Mouse (Mus musculus) neural tube, embryonic 14.5 days (tissue): Measurements from ENCODE around the gene Tango2. TPM values are rescaled to one million over a fixed set of nuclear protein-coding genes. Genes with fewer than 3 reads are reported as not detected.

Experiments used
- ATAC-seq: fragments of 200-750 bp; cut with Nextera tagmentation; 2 replicates; pipeline ENCODE4 v1.8.0; 2017; ENCODE audit warnings: low read depth, mild to moderate bottlenecking, moderate TSS enrichment, moderate library complexity
- H3K27ac ChIP-seq: fragments of 300-500 bp; sonication (generic); 2 replicates; pipeline ENCODE4 v1.5.1; 2014; ENCODE audit warnings: low read depth, mild to moderate bottlenecking, control low read depth, low read length, moderate library complexity, mixed read lengths
- H3K27me3 ChIP-seq: fragments of 300-500 bp; sonication (generic); 2 replicates; pipeline ENCODE4 v1.6.1; 2014; ENCODE audit warnings: low read length; ENCODE audit not compliant: control insufficient read depth, insufficient read depth
- H3K36me3 ChIP-seq: fragments of 300-500 bp; sonication (generic); 2 replicates; pipeline ENCODE4 v1.6.1; 2014; ENCODE audit warnings: low read length, mixed read lengths; ENCODE audit not compliant: control insufficient read depth, insufficient read depth
- H3K4me1 ChIP-seq: fragments of 300-500 bp; sonication (generic); 2 replicates; pipeline ENCODE4 v1.6.1; 2014; ENCODE audit warnings: low read length; ENCODE audit not compliant: control insufficient read depth, insufficient read depth
- H3K4me2 ChIP-seq: fragments of 300-500 bp; sonication (generic); 2 replicates; pipeline ENCODE4 v1.6.1; 2014; ENCODE audit warnings: mild to moderate bottlenecking, low read depth, low read length, control low read depth
- H3K4me3 ChIP-seq: fragments of 300-500 bp; sonication (generic); 2 replicates; pipeline ENCODE4 v1.5.1; 2014; ENCODE audit warnings: low read depth, low read length, control low read depth, mixed read lengths
- H3K9ac ChIP-seq: fragments of 300-500 bp; sonication (generic); replicated peaks from 2 replicates; pipeline ENCODE4 v1.6.1; 2014; ENCODE audit warnings: low read depth, mild to moderate bottlenecking, control low read depth, low read length, mixed read lengths
- H3K9me3 ChIP-seq: fragments of 300-500 bp; sonication (generic); 2 replicates; pipeline ENCODE4 v1.6.1; 2016; ENCODE audit warnings: low read length; ENCODE audit not compliant: control insufficient read depth
- WGBS: fragments of 180-500 bp; shearing (Covaris S2); extraction: QIAGEN DNeasy Blood & Tissue Kit; methylation state at CpG from one replicate; pipeline ENCODE4 v1.1.7; 2014; 5-methylcytosine and 5-hydroxymethylcytosine counted together
- polyA plus RNA-seq: library from polyadenylated mRNA; unstranded; fragments of >200 nt; fragmentation: Nextera tagmentation; extraction: Ambion mirVana; gene quantifications from 2 replicates; pipeline ENCODE4 v1.2.1, GENCODE M21; 2014

Tango2 gene
- polyA plus RNA-seq, 1 experiment from 2014 or later = 114 TPM

GRCm38 (mm10) chr16:18392469-18393426 lies 44.8 kb upstream of the Tango2 start:
- peak overlapping the region; percentile 82 for H3K9ac ChIP-seq
- peaks cover 54% of the 10 kb centered on the region for H3K4me1 ChIP-seq
- peak; percentile 82 for ATAC-seq
- H3K36me3 ChIP-seq = peaks cover 8% of the 10 kb centered on the region
- WGBS = under 1% methylated on average over 63 of the region's 63 CpGs
- H3K4me3 ChIP-seq = peak overlapping the region; percentile 74
- peak overlapping the region; percentile 90 for H3K4me2 ChIP-seq
- H3K9me3 ChIP-seq = no peaks in the 10 kb centered on the region
- H3K27ac ChIP-seq = peak overlapping the region; percentile 86
- no peaks in the 10 kb centered on the region for H3K27me3 ChIP-seq

GRCm38 (mm10) chr16:18391728-18392127 lies 43.8 kb upstream of the Tango2 start:
- Histone ChIP-seq H3K4me3 (peak overlapping the region; percentile 74; the same call in 1 of the 2 replicates), H3K36me3 (no peaks in the 10 kb centered on the region; the same call in 1 of the 2 replicates), H3K27ac (no peak overlapping the region), H3K9me3 (no peaks in the 10 kb centered on the region), H3K4me2 (0 out of 2 replicates have a peak overlapping the region, but pooled peaks have one; percentile 90), H3K9ac (no peak overlapping the region), H3K27me3 (no peaks in the 10 kb centered on the region), H3K4me1 (peaks cover 63% of the 10 kb centered on the region)
- WGBS = 84% methylated on average over 3 of the region's 3 CpGs
- ATAC-seq = no peak

DNA sequence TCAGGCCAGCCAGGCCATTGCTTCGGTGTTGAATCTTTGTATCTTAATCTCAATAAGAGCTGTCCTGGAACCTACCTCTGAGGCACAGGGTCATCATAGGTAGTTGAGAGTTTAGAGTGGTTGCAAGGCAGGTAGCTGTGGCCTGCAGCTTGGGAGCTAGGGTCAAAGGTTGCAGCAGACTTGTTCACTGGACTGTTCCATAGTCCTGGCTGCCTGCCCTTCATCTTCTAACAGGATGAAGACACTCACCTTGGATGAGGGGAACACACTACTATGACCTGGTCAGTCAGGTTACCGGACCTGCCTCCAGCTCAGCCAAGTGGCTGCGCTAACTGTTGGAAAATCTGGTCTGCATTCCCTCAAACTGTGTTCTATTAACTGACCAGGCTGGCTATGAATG lies 43.2 kb upstream of the Tango2 start:
- H3K4me3 ChIP-seq = no peak overlapping the region
- H3K27ac ChIP-seq = no peak overlapping the region
- H3K36me3 ChIP-seq = no peaks in the 10 kb centered on the region
- peaks cover 60% of the 10 kb centered on the region for H3K4me1 ChIP-seq
- WGBS = 99% methylated on average over 3 of the region's 3 CpGs
- H3K27me3 ChIP-seq = no peaks in the 10 kb centered on the region
- H3K4me2 ChIP-seq = no peak overlapping the region
- no peaks in the 10 kb centered on the region for H3K9me3 ChIP-seq
- no peak for ATAC-seq
- H3K9ac ChIP-seq = no peak overlapping the region

DNA sequence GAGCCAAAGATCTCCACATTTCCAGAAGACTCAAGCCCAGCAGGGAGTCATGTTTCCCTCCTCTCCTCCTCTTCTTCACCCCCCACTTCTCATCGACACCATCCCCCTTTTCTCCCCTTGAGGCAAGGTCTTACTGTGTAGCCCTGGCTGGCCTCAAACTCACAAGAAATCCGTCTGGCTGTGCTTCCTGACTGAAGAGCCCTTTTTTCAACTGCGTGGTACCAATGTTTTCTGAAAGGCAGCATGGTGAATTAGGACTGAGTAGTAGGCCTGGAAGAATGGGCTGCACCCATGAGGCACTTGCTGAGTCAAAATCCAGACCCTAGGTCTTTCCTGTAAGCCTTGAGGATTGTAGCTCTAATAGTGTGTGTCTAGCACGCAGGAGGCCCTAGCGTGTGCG lies 42.5 kb upstream of the Tango2 start:
- Histone ChIP-seq H3K4me2 (no peak overlapping the region), H3K27ac (no peak overlapping the region), H3K9me3 (no peaks in the 10 kb centered on the region), H3K4me3 (no peak overlapping the region), H3K27me3 (no peaks in the 10 kb centered on the region), H3K36me3 (no peaks in the 10 kb centered on the region), H3K9ac (no peak overlapping the region), H3K4me1 (peaks cover 56% of the 10 kb centered on the region)
- no peak for ATAC-seq
- WGBS = 76% methylated on average over 6 of the region's 6 CpGs

DNA sequence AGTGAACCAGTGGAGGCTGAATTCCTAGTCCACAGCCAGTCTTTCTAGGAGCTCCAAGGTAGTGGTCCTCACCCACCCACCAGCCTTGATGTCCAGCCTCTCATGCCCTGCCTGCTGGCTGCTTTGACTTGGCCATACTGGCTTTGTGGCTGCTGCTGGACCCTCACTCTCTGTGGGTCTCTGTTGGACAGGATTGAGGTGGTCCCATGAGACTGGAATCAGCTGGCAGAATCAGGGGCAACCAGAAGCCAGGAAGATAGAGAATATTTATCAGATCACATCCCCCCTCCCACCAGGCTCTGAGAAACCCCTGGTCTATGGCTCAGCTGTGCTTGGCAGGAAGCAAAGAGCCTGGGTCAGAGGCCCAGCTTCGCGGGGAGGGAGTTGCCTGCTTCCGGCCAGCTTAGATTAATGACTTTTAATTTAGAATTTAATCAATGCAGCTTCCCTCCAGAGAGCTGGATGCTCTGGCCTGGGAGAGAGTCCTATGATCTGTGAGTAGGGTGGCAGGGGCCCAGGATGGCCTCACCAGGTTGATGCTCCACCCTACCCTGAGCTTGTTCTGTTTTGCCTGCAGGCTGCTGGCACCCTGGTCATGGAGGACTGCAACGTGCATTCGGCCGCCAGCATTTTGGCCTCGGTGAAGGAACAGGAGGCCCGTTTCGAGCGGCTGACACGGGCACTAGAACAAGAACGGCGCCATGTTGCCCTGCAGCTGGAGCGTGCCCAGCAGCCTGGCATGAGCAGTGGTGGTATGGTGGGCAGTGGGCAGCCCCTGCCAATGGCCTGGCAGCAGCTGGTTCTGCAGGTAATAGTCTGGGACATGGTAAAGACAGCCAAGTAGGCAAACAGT lies 40.9 kb upstream of the Tango2 start:
- Histone ChIP-seq H3K4me2 (no peak overlapping the region), H3K36me3 (no peaks in the 10 kb centered on the region), H3K9me3 (no peaks in the 10 kb centered on the region), H3K27me3 (no peaks in the 10 kb centered on the region), H3K4me3 (no peak overlapping the region), H3K4me1 (peaks cover 41% of the 10 kb centered on the region), H3K27ac (peak overlapping the region; percentile 78), H3K9ac (0 out of 2 replicates have a peak overlapping the region, but pooled peaks have one; percentile 21)
- WGBS = 64% methylated on average over 14 of the region's 14 CpGs
- no peak for ATAC-seq

- H3K4me2 ChIP-seq = no peak overlapping the region
- no peak overlapping the region for H3K9ac ChIP-seq
- H3K27me3 ChIP-seq = no peaks in the 10 kb centered on the region
- no peak overlapping the region for H3K4me3 ChIP-seq
- peaks cover 40% of the 10 kb centered on the region for H3K4me1 ChIP-seq
- H3K36me3 ChIP-seq = no peaks in the 10 kb centered on the region
- no peaks in the 10 kb centered on the region for H3K9me3 ChIP-seq
- 39% methylated on average over 5 of the region's 7 CpGs for WGBS
- H3K27ac ChIP-seq = peak overlapping the region; percentile 78
- ATAC-seq = no peak
Observed at GRCm38 (mm10) chr16:18387704-18388582, 40.0 kb upstream of the Tango2 start.

DNA sequence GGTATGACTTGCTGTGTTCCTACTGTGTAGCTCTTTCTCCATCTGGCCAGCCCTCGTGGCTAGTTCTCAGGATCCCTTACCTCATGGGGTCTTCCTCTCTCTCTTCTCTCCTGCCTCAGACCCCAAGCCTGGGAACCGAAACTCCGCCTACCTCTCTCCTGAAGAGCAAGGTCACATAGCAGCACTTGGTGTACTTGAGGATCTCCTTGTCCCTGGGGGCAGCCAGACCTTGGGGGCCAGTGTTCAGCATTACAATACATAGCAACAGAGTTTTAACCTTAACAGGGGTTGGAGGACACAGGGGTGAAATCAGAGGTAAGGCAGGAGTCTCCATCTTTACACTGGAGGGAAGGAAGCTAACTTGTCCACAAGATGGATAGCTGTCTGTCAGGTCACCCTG lies 39.1 kb upstream of the Tango2 start:
- no peak for ATAC-seq
- H3K4me2 ChIP-seq = no peak overlapping the region
- H3K27me3 ChIP-seq = no peaks in the 10 kb centered on the region
- no peak overlapping the region for H3K4me3 ChIP-seq
- 72% methylated on average over 3 of the region's 3 CpGs for WGBS
- H3K9ac ChIP-seq = no peak overlapping the region
- H3K4me1 ChIP-seq = peaks cover 43% of the 10 kb centered on the region
- H3K36me3 ChIP-seq = no peaks in the 10 kb centered on the region
- no peaks in the 10 kb centered on the region for H3K9me3 ChIP-seq
- no peak overlapping the region for H3K27ac ChIP-seq

- no peak overlapping the region for H3K9ac ChIP-seq
- no peak overlapping the region for H3K4me3 ChIP-seq
- no peaks in the 10 kb centered on the region for H3K9me3 ChIP-seq
- peaks cover 46% of the 10 kb centered on the region for H3K4me1 ChIP-seq
- H3K4me2 ChIP-seq = no peak overlapping the region
- H3K27me3 ChIP-seq = no peaks in the 10 kb centered on the region
- H3K36me3 ChIP-seq = no peaks in the 10 kb centered on the region
- WGBS = 73% methylated on average over 7 of the region's 7 CpGs
- ATAC-seq = no peak
- no peak overlapping the region for H3K27ac ChIP-seq
Observed at GRCm38 (mm10) chr16:18386451-18386850, 38.5 kb upstream of the Tango2 start.
